Mouse (Mus musculus) myocyte (in vitro differentiated cells): ENCODE data around the gene Cyb5b. TPM values are rescaled to one million over a fixed set of nuclear protein-coding genes. Genes with fewer than 3 reads are reported as not detected.

Experiments used
- H3K27me3 ChIP-seq: one replicate; pipeline ENCODE4 v1.6.1; 2011; ENCODE audit not compliant: control insufficient read depth, insufficient read depth, insufficient read length
- H3K36me3 ChIP-seq: one replicate; pipeline ENCODE4 v1.6.1; 2011; ENCODE audit not compliant: control insufficient read depth, insufficient read depth
- H3K4me2 ChIP-seq: one replicate; pipeline ENCODE4 v1.6.1; 2011; ENCODE audit warnings: low read depth, control low read depth
- H3K4me3 ChIP-seq: one replicate; pipeline ENCODE4 v1.5.1; 2011; ENCODE audit warnings: mild to moderate bottlenecking, control low read depth, moderate library complexity
- H3K79me2 ChIP-seq: one replicate; pipeline ENCODE4 v1.6.1; 2011; ENCODE audit not compliant: control insufficient read depth, insufficient read depth
- H3ac ChIP-seq: one replicate; pipeline ENCODE4 v1.6.1; 2011; ENCODE audit not compliant: control insufficient read depth, insufficient read length
- CEBPB ChIP-seq: IDR thresholded peaks from 2 replicates; pipeline ENCODE4 v1.6.1; 2011; ENCODE audit warnings: mild to moderate bottlenecking, moderate library complexity; ENCODE audit not compliant: poor library complexity, insufficient read depth, severe bottlenecking
- E2F4 ChIP-seq: IDR thresholded peaks from one replicate; pipeline ENCODE4 v1.6.1; 2011; ENCODE audit warnings: mild to moderate bottlenecking, control low read depth, moderate library complexity; ENCODE audit not compliant: insufficient read depth
- MAX ChIP-seq: IDR thresholded peaks from one replicate; pipeline ENCODE4 v1.6.1; 2011; ENCODE audit warnings: low read depth, mild to moderate bottlenecking, control low read depth
- MYOD1 ChIP-seq, 3 experiments: IDR thresholded peaks; one replicate each; pipeline ENCODE4 v1.6.1; 2011; ENCODE audit warnings: control low read depth in 2 of 3, low read depth in 2 of 3, mild to moderate bottlenecking in 2 of 3, moderate library complexity in 1 of 3; ENCODE audit not compliant: insufficient read length in 2 of 3, control insufficient read depth in 1 of 3
- MYOG ChIP-seq, 3 experiments: IDR thresholded peaks; one replicate each; pipeline ENCODE4 v1.6.1; 2011; ENCODE audit warnings: control low read depth in 2 of 3, low read depth in 2 of 3, mild to moderate bottlenecking in 2 of 3; ENCODE audit not compliant: insufficient read length in 2 of 3, control insufficient read depth in 1 of 3, insufficient read depth in 1 of 3
- POLR2A ChIP-seq: IDR thresholded peaks from one replicate; pipeline ENCODE4 v1.6.1; 2011; ENCODE audit warnings: low read depth, mild to moderate bottlenecking, control low read depth, moderate library complexity; ENCODE audit not compliant: insufficient read length
- POLR2AphosphoS2 ChIP-seq: IDR thresholded peaks from one replicate; pipeline ENCODE4 v1.6.1; 2011; ENCODE audit warnings: low read depth, control low read depth; ENCODE audit not compliant: insufficient read length
- REST ChIP-seq: IDR thresholded peaks from one replicate; pipeline ENCODE4 v1.6.1; 2011; ENCODE audit warnings: mild to moderate bottlenecking, control low read depth, moderate library complexity; ENCODE audit not compliant: insufficient read depth, insufficient read length
- SRF ChIP-seq: IDR thresholded peaks from one replicate; pipeline ENCODE4 v1.6.1; 2011; ENCODE audit warnings: low read depth; ENCODE audit not compliant: control insufficient read depth, insufficient read length
- TCF12 ChIP-seq: IDR thresholded peaks from one replicate; pipeline ENCODE4 v1.6.1; 2011; ENCODE audit warnings: mild to moderate bottlenecking, control low read depth; ENCODE audit not compliant: poor library complexity, insufficient read depth, severe bottlenecking
- TCF3 ChIP-seq: IDR thresholded peaks from one replicate; pipeline ENCODE4 v1.6.1; 2011; ENCODE audit warnings: low read depth, control low read depth; ENCODE audit not compliant: insufficient read length
- USF1 ChIP-seq: IDR thresholded peaks from one replicate; pipeline ENCODE4 v1.6.1; 2011; ENCODE audit warnings: low read depth, mild to moderate bottlenecking, control low read depth, moderate library complexity
- polyA plus RNA-seq: library from polyadenylated mRNA; unstranded; fragments of >200 nt; fragmentation: generic; extraction: Trizol; gene quantifications from one replicate; pipeline ENCODE4 v1.2.1, GENCODE M21; 2012; ENCODE audit warnings: missing spikeins

Cyb5b gene
- polyA plus RNA-seq, 1 experiment: 48.3 TPM

DNA sequence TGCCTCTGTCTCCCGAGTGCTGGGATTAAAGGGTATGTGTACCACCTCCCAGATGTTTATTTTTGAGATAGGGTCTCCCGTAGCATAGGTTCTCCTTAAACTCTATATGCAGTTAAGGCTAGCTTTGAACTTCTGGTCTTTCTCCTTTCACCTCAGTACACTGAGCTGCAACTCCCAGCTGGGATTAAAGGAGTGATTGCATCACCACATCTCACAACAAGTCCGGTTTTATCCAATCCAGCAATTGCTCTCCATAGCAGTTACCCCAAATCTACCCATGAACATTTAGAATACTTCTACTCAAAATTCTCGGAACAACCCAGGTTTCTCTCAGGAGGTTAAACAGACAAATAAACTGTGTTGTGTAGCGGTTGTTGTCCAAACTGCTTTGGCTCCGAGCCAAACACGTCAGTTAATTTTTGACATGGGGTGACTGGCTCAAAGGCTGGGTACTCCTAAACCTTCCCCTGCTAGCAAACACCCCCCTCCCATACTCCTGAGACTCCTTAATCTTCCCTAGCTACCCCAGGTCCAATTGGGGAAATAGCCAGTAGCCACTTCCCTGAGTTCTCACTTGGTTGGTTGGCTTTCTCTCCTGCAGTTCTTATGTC, 28.7 kb upstream of the Cyb5b start:
- no peak for TF ChIP-seq MAX
- TF ChIP-seq MYOD1 (IDR thresholded peaks at IDR 0.05; ENCODE audit: control insufficient read depth in 1 of 3, insufficient read length in 2 of 3, low read depth in 2 of 3): no peak
- no peak for TF ChIP-seq CEBPB
- no peak for TF ChIP-seq POLR2AphosphoS2
- TF ChIP-seq TCF12: no peak
- no peak for TF ChIP-seq MYOG (IDR thresholded peaks at IDR 0.05; ENCODE audit: control insufficient read depth in 1 of 3, insufficient read depth in 1 of 3, insufficient read length in 2 of 3, low read depth in 2 of 3)
- no peak for TF ChIP-seq USF1
- TF ChIP-seq REST: no peak
- no peak for TF ChIP-seq E2F4
- TF ChIP-seq TCF3: no peak
- no peak for TF ChIP-seq POLR2A
- TF ChIP-seq SRF: no peak
- no peaks in the 10 kb centered on the region for H3K27me3 ChIP-seq

DNA sequence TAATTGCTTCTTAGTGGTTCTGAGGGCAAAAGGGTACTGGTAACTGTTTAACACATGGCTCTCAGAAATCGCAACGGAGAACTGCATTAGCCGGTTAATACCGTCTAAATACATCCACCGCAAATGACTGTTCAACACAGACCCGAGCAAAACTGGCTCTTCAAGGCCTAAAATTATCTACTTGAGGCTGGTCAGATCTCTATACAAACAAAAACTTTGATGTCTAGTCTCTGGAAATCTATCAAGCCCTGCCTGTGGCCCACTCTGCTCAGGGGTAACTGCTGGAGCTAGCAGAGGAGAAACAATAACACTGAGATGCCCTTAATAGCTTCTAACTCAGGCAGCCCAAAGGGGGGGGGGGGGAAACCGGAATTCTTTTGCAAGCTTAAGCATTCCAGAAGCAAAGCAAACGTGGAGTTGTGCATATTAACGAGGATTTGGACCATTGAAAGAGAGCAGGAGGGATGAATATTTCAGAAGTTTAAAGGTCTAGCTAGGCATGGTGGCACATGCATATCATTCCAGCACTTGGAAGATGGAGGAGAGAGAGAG, 27.3 kb upstream of the Cyb5b start:
- Histone ChIP-seq H3K27me3 (no peaks in the 10 kb centered on the region), H3ac (no peak overlapping the region), H3K79me2 (no peaks in the 10 kb centered on the region), H3K36me3 (no peaks in the 10 kb centered on the region), H3K4me3 (no peak overlapping the region), H3K4me2 (no peak overlapping the region)
- TF ChIP-seq MYOG (IDR thresholded peaks at IDR 0.05; ENCODE audit: control insufficient read depth in 1 of 3, insufficient read depth in 1 of 3, insufficient read length in 2 of 3, low read depth in 2 of 3) (no peak), POLR2AphosphoS2 (no peak), CEBPB (no peak), REST (no peak), SRF (no peak), TCF3 (no peak), USF1 (no peak), POLR2A (no peak), MYOD1 (IDR thresholded peaks at IDR 0.05; ENCODE audit: control insufficient read depth in 1 of 3, insufficient read length in 2 of 3, low read depth in 2 of 3) (no peak), TCF12 (no peak), E2F4 (no peak), MAX (no peak)

More for the DNA sequence above, 28.7 kb upstream of the Cyb5b start:
- Histone ChIP-seq H3K79me2 (no peaks in the 10 kb centered on the region), H3ac (no peak overlapping the region), H3K4me2 (no peak overlapping the region), H3K4me3 (no peak overlapping the region), H3K36me3 (no peaks in the 10 kb centered on the region)

DNA sequence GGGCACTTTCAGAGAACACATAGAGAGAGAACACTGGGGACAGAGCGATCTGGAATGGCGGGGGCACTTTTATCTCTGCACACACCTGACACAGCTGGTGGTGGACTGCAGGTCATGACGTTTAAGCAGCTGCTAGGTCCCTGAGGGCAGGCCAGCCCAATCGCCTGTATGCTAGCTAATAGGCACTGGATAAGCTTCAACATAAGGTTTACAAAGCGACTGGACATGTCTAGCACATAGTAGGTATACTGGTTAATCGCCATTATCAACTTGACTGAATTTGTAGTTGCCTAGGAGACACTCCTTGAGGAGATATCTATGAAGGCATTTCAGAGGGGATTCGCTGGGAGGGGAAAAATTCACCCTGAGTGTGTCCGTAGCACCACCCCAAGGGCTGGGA, 26.1 kb upstream of the Cyb5b start:
- Histone ChIP-seq H3K79me2 (no peaks in the 10 kb centered on the region), H3K27me3 (no peaks in the 10 kb centered on the region), H3K36me3 (no peaks in the 10 kb centered on the region), H3K4me3 (no peak overlapping the region), H3ac (no peak overlapping the region), H3K4me2 (no peak overlapping the region)
- TF ChIP-seq MYOG (IDR thresholded peaks at IDR 0.05; ENCODE audit: control insufficient read depth in 1 of 3, insufficient read depth in 1 of 3, insufficient read length in 2 of 3, low read depth in 2 of 3) (no peak), POLR2A (no peak), E2F4 (no peak), CEBPB (no peak), TCF3 (no peak), POLR2AphosphoS2 (no peak), SRF (no peak), MYOD1 (IDR thresholded peaks at IDR 0.05; ENCODE audit: control insufficient read depth in 1 of 3, insufficient read length in 2 of 3, low read depth in 2 of 3) (no peak), REST (no peak), MAX (no peak), TCF12 (no peak), USF1 (no peak)

DNA sequence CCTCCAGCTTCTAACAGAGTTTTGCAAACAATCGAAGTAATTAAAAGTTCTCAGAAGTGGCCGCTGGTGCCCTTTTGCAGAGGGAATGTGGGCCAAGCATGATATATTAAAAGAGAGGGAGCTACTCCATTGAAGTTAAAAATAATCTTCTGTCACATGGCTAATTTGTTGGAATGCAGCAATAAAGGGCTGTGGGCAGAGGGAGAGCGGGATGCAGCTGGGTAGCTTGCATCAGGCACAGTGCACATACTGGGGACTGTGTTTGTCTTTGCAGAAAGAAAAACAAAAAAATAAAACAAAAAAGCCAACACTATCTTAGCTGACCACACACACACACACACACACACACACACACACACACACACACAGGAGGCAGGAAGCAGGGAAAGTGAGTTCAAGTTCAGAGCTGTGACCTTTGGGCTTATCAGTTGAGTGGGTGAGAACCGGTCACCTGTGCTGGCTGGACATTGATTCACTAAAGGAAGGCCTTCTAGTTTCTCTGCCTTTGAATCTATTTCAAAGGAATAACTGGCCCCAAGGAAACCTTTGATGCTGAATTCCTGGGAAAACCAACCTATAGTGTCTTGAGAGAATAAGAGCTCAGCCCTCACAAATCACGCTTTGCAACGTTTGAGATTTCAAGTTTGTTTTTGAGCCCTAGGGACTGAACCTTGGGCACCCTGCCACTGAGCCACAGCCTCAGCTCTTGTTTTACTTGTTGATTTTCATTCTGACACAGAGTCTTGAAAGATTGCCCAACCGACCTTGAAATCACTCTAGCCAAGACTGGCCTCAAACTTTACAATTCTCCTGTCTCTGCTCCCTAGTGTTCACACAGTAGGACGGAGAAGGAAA, 21.0 kb upstream of the Cyb5b start:
- Histone ChIP-seq H3K4me2 (peak overlapping the region; percentile 52), H3K4me3 (no peak overlapping the region), H3K27me3 (no peaks in the 10 kb centered on the region), H3ac (no peak overlapping the region), H3K79me2 (no peaks in the 10 kb centered on the region), H3K36me3 (no peaks in the 10 kb centered on the region)
- peak in 1 of 3 experiments; percentile 44 for TF ChIP-seq MYOG (IDR thresholded peaks at IDR 0.05; ENCODE audit: control insufficient read depth in 1 of 3, insufficient read depth in 1 of 3, insufficient read length in 2 of 3, low read depth in 2 of 3)
- no peak for TF ChIP-seq TCF12
- no peak for TF ChIP-seq TCF3
- peak in 1 of 3 experiments; percentile 51 for TF ChIP-seq MYOD1 (IDR thresholded peaks at IDR 0.05; ENCODE audit: control insufficient read depth in 1 of 3, insufficient read length in 2 of 3, low read depth in 2 of 3)
- no peak for TF ChIP-seq E2F4
- no peak for TF ChIP-seq POLR2AphosphoS2
- TF ChIP-seq CEBPB: peak; percentile 39; the same call in 1 of the 2 replicates
- peak; percentile 68 for TF ChIP-seq USF1
- TF ChIP-seq SRF: no peak
- no peak for TF ChIP-seq MAX
